Mouse (Mus musculus) thymus, postnatal 4 days (tissue): ENCODE data around the gene Bves.

ENCODE experiments used
- DNase-seq: peaks from one replicate; pipeline ENCODE4 v3.0.0; 2021

Bves gene

DNA sequence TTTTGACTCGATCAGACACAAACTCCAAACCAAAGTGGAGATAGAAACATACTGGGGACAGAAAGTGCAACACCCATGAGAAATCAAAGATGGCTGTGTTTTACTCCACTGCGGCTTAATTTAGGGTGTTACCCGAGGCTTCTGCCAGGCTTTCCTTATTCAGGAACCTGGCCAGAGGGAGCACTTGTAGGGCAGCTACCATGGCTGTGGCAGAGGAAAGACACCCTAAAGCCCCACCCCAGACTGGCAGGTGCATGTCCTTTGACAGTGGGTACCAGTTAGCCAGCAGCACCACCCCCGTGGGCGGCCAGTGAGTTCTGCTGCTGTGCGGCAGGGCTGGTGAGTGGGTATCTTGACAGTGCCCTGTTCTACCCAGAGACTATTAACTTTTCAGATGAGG lies 20.5 kb downstream of the Bves start:
- DNase-seq: no peak

DNA sequence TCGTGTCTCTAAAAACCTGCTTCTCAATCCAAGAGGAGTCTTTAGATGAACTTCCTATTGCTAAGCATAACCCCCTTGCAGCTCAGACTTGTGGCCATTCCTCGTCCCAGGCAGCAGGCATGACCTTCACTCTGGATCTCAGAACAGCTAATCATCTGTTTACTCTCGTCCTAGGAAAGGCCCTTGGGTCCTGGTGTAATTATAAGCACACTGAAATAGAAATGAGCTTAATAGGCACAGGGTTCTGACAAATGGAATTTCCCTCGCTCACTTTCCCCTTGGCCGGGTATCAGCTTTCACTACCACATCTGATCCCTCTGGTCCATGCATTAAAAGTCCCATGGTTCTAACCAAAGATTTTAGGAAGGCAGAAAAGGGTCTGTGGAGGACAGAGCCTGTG lies 27.8 kb downstream of the Bves start:
- no peak for DNase-seq

DNA sequence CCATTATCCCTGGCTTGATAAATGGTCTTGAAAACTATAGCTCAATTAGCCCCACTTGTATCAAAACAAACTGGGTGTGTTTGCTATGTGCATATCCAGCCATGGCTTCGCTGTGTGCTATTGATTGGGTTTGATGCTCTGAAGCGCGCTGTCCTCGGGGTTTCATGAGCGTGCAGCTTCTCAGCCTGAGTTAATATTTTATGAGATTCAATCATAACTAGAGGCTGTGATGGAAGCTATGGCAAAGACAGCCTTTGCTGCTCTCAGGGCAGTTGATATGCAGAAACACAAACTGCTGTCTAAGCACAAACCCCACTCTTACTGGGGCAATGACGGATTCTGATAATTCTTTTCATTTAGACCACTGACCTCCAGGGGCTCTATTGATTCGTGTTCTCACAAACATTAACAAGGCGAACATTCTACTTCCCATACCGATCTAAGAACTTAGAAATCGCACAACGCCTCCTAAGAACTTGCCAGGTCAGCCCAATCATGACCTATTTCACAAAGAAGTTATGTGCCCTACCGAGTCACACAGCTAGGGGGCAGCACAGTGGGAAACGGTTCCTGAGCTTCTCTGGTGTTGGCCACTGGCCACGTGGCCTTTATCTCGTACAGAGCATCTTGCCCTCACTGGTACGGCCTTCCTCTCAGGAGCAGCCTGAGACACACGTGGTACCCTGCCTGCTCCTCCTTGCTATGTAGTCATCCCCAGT lies 31.6 kb downstream of the Bves start:
- no peak for DNase-seq

DNA sequence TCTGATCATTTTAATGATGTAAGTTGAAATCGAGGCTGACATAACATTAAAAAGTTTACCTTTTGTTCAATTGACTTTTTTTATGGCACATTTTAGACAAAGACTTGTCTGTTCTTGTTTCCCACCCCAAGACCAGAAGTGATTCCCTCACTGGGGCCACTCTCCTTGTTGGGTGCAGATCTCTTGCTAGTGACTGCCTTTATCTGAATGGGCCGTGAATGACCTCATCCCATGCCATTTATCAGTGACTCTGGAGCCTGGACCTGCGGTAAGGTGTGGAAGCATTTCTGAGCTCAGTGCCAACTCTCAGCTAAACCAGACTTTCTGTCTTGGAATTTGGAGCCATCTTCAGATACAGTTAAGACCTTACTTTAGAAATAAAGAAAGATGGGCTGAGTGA lies 34.1 kb downstream of the Bves start:
- no peak for DNase-seq

DNA sequence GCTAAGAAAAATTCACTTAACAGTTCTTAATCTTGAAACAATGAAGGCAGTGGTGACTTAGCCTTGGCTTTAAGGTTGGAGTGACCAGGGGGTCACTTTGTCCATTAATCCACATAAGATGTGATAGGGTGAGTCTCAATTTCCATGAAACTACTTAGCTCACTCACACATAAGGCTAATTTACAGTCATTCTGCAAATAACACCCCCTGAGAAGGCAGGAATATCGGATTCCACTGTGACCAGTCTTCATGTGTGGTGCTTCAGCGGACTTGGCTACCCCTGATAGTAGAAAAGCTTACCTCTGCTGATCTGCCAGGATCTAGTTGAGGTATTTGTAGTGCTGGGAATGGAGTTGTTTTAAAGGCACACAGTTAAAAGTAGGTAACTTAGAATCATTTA lies 35.0 kb downstream of the Bves start:
- no peak for DNase-seq

DNA sequence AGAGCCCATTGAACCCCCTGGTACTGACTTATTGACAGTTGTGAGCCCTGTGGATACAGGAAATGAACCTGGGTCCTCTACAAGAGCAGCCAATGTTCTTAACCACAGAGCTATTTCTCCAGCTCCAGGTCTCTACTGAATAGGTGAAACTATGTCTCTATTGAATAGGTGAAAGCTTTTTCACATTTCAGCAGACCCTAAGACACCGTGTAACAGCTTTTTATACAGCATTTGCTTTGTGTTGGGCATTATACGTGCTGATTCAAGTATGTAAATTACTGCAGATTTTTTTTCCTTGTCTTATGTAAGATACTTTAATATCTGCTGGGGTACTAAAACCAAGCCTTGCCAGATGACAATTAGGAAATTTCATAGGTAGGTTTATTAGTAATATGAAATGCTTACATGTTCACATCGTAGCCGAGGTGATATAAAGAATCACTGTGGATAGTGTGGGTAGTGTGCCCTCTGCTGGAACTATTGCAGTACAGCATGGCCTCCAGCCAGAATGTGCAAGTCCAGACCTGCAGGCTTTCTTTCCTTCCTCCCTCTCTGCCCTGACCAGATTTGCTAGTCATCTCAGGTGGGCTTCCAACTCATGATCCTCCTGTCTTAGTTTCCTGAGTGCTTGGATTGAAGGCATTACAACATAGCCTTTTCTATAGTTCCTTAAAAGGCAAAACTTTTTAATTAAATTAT lies 37.6 kb downstream of the Bves start:
- DNase-seq: peak; percentile 60

DNA sequence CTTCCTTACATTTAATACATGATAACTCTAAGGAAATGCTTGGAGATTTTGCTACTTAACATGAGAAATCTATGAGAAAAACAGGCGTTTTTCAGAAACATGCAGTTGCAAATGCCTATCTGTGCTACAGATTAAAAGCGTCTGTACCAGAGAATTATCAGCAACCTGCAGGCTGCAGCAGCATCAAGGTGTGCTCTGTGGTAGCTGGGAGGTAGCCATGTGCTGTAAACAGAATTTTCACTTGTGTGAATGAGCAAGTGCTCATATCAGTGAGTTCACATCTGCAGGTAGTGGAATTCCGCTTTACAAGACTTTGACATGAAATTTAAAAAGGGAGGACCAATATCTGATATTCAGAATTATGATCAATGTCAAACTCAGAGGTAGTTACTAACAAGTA lies 42.7 kb downstream of the Bves start:
- DNase-seq: no peak

DNA sequence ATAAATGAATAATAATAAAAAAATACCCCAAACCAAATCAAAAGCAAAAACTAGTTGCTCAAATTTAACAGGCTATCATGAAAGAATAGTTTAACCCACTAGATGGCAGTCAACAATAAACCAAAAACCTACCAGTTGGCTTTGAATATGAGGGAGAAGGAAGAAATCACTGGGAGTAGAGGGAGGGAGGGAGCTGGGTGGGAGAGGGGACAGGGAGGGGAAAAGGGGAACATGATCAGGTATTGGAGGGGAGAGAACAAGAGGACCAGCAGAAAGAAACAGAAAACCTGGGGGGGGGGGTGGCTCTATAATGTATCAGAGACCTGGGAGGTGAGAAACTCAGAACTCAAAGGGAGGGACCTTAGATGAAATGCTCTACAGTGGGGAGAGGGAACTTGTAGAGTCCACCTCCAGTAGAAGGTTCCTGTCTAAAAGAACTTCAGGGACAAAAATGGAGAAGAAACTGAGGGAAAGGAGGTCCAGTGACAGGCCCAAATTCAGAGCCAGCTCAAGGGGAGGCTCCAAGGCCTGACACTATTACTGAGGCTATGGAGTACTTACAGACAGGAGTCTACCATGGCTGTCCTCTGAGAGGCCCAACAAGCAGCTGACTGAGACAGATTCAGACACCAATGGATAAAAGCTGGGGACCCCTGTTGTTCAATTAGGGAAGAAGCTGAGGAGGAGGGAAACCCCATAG lies 46.5 kb downstream of the Bves start:
- no peak for DNase-seq

DNA sequence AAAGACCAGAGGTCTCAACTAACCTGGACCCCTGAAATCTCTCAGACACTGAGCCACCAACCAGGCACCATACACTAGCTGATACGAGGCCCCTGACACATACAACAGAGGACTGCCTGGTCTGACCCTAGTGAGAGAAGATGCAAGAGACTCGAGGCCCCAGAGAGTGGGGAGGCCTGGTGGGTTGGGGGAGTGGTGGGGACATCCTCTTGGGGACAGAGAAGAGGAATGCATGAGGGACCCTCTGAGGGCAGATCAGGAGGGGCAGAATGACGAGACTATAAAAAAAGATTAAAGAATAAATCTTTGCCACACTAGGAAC lies 47.0 kb downstream of the Bves start:
- no peak for DNase-seq

DNA sequence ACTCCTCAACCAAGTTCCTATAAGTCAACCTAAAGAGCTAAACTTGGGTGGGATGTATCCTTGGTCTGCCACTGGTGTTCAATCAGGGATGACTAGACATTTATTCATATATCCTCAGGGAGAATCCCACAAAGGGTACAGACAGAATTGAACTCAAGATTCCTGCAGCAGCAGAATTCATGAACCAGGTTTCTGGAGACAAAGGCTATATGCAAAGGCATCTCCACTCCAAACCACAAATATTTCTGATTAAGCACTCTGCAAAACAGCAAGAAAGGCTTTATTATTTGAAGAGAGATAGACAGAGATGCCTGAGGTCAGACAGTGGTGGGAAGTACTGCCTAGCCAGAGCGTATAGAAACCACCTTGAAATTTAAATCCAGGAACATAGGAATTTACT lies 62.6 kb downstream of the Bves start:
- no peak for DNase-seq

DNA sequence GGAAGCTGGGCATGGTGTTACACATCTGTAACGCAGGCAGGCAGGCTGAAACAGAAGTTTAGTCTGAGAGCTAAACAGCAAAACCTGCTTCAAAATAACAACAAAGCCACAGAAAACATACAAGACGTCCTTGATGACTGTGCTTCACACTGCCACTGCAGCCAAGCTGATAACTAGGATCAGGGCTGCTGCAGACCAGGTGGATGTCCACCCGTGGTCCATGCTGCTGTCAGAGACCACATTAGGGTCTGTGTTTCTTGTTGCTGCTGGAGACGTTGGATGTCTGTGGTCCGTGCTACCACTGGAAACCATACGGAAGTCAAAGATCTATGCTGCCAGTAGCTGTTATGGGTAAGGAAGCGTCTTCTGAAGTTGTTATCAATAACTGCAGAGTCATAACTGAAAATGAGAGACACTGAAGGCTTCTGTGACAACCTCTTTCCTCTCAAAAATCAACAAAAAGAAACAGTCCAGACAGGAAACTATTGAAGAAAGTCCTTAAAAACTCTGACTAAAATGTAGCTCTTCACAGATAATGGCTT lies 64.2 kb downstream of the Bves start:
- DNase-seq: no peak

DNA sequence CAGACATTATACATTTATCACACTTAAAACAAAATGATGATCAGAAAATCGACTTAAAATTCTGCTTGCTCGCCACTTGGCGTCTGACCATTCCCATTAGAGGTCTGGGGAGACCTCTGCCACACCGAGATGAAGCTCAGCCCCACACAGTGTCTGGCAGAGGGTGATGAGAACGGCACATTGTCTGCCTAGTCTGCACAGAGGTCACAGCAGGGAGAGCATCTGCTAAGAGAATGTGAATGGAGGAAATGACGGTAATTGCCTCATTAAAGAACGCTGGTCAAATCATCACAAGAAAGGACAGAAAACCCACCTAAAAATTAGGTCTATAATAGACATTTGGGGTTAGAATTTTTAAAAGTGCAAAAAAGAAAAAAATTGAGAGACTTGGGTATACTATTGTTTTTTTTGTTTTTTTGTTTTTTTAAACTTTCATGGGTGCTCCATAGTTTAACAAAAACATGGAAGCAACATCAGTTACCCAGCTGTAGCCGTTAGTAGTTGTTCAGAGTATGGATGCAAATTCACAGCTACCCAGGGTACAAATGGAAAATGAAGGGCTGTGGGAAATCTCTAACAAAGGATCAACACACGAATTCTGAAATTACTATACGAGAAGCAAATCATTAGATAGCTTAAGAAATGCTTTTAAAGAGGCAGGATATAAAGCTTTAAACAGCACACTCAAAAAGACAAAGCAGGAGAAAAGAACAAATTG lies 75.2 kb downstream of the Bves start:
- no peak for DNase-seq

DNA sequence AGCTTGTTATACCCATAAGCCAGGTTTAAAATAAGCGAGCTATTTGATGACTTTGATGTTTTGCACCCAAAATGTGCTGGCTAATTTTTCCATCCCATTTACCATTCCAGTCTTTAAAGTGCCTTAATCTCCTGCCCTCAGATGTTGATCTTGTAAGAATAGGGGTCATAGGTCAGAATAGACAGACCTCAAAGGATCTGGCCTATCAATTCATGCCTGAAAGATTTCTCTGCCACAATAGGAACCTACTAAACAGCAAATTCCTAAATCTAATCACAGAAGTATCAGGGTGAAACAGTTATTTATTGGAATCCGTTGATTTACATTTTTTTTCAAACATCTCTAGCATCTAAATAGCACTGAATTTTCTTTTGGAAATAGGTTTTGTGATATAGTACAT lies 76.2 kb downstream of the Bves start:
- DNase-seq: no peak

DNA sequence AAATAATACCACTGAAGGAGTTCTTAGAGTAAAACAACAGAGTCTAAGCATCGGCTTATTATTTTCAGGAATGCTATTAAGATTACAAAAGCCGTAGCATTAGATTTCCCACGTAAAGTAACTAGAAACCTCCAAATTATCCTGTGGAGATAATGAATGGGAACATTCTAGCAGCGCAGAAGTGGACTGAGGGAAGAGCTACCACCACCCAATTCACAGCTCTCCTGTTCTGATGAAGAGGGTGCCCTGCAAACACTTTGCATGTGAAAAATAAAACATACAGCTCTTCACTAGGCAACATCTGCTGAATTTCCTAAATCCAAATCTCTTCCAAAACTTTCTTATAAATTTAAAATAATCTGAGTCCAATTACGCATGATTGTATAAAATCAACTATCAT lies 76.6 kb downstream of the Bves start:
- no peak for DNase-seq
